Mouse (Mus musculus) ES-E14 (cell line): ENCODE measurements around the gene Tmem205. TPM values are rescaled to one million over a fixed set of nuclear protein-coding genes. Genes with fewer than 3 reads are reported as not detected.

Experiments
- DNase-seq: peaks from one replicate; pipeline ENCODE4 v3.0.0-alpha.2; 2013; ENCODE audit warnings: low read depth, low spot score
- H3K27ac ChIP-seq: 2 replicates; pipeline ENCODE4 v1.5.1; 2012; ENCODE audit warnings: low read depth, mild to moderate bottlenecking, low read length, moderate library complexity, mixed read lengths; ENCODE audit not compliant: poor library complexity, insufficient read depth, severe bottlenecking
- H3K36me3 ChIP-seq: 2 replicates; pipeline ENCODE4 v1.6.1; 2012; ENCODE audit warnings: mild to moderate bottlenecking, low read length, moderate library complexity, mixed read lengths; ENCODE audit not compliant: control insufficient read depth, poor library complexity, insufficient read depth, severe bottlenecking
- H3K4me1 ChIP-seq, 2 experiments: fragments of 150-350 bp in 1 of 2; sonication (generic) in 1 of 2; 2 replicates each; pipeline ENCODE4 v1.6.1; 2012; ENCODE audit warnings: low read length in 2 of 2, mild to moderate bottlenecking in 1 of 2, mixed read lengths in 1 of 2; ENCODE audit not compliant: control insufficient read depth in 2 of 2, insufficient read depth in 2 of 2, poor library complexity in 1 of 2
- H3K4me3 ChIP-seq, 2 experiments: fragments of 150-350 bp in 1 of 2; sonication (generic) in 1 of 2; 2 replicates each; pipeline ENCODE4 v1.5.1; 2012; ENCODE audit warnings: low read length in 2 of 2, low read depth in 1 of 2, mild to moderate bottlenecking in 1 of 2, mixed read lengths in 1 of 2; ENCODE audit not compliant: insufficient read depth in 1 of 2, poor library complexity in 1 of 2, severe bottlenecking in 1 of 2
- H3K9ac ChIP-seq: 2 replicates; pipeline ENCODE4 v1.6.1; 2012; ENCODE audit warnings: low read depth, mild to moderate bottlenecking, low read length, mixed read lengths; ENCODE audit not compliant: poor library complexity, insufficient read depth, severe bottlenecking
- H3K9me3 ChIP-seq: fragments of 150-350 bp; sonication (generic); 2 replicates; pipeline ENCODE4 v1.6.1; 2012; ENCODE audit warnings: low read depth, mild to moderate bottlenecking, low read length; ENCODE audit not compliant: control insufficient read depth, insufficient read depth
- CHD2 ChIP-seq: IDR thresholded peaks from 2 replicates; pipeline ENCODE4 v1.6.1; 2014; ENCODE audit warnings: mild to moderate bottlenecking, low read depth, low read length, inconsistent platforms
- HCFC1 ChIP-seq: IDR thresholded peaks from 2 replicates; pipeline ENCODE4 v1.6.1; 2012; ENCODE audit warnings: low read length, inconsistent platforms, borderline replicate concordance; ENCODE audit not compliant: insufficient read depth
- MAFK ChIP-seq: IDR thresholded peaks from 2 replicates; pipeline ENCODE4 v1.6.1; 2014; ENCODE audit warnings: mild to moderate bottlenecking, low read depth, low read length, inconsistent platforms; ENCODE audit not compliant: insufficient read depth
- ZC3H11A ChIP-seq: IDR thresholded peaks from 2 replicates; pipeline ENCODE4 v1.6.1; 2012; ENCODE audit warnings: low read depth, mild to moderate bottlenecking, inconsistent platforms, low read length, borderline replicate concordance
- ZNF384 ChIP-seq: IDR thresholded peaks from 2 replicates; pipeline ENCODE4 v1.6.1; 2012; ENCODE audit warnings: low read depth, low read length, inconsistent platforms
- in situ Hi-C, 2 experiments: fragments of 600-800 bp; cut with MboI; formaldehyde crosslinking; loops; one replicate each; pipeline ENCODE4 v1.15.1; 2025; ENCODE audit warnings: low sequenced_read_pairs in 2 of 2, inconsistent platforms in 1 of 2; ENCODE audit not compliant: unreplicated experiment in 2 of 2
- total RNA-seq: library from RNA; depleted of rRNA; stranded (reverse); fragments of 300-350 nt; gene quantifications from 2 replicates; pipeline ENCODE4 v1.2.3, GENCODE M21; 2012; rRNA removed

Gene Tmem205
- total RNA-seq, 1 experiment, result 38.1 TPM

GRCm38 (mm10) chr9:21889229-21889628, 38.1 kb downstream of the Tmem205 start:
- H3K27ac ChIP-seq, result no peak overlapping the region
- DNase-seq, result no peak
- in situ Hi-C loops, result no loop called here
- no peaks in the 10 kb centered on the region for H3K36me3 ChIP-seq
- TF ChIP-seq MAFK (no peak), ZC3H11A (no peak), HCFC1 (no peak), ZNF384 (no peak), CHD2 (no peak)
- no peak overlapping the region for H3K4me3 ChIP-seq
- no peaks in the 10 kb centered on the region for H3K4me1 ChIP-seq
- 0 out of 2 replicates have a peak, but pooled peaks cover 2% of the 10 kb centered on the region for H3K9me3 ChIP-seq
- no peak overlapping the region for H3K9ac ChIP-seq

- no peak for TF ChIP-seq ZNF384
- no peak for TF ChIP-seq CHD2
- no peak for TF ChIP-seq HCFC1
- no peak for TF ChIP-seq MAFK
- TF ChIP-seq ZC3H11A, result no peak
- H3K9me3 ChIP-seq, result peaks cover 13% of the 10 kb centered on the region
- no peak overlapping the region for H3K4me3 ChIP-seq
- no peaks in the 10 kb centered on the region for H3K36me3 ChIP-seq
- no peak overlapping the region for H3K27ac ChIP-seq
- H3K4me1 ChIP-seq, result no peaks in the 10 kb centered on the region; a peak in 1 of 4 replicates
- in situ Hi-C loops, result no loop called here
- H3K9ac ChIP-seq, result no peak overlapping the region
- no peak for DNase-seq
Measured at GRCm38 (mm10) chr9:21876601-21877000, 50.8 kb downstream of the Tmem205 start.

GRCm38 (mm10) chr9:21872204-21872603, 55.2 kb downstream of the Tmem205 start:
- in situ Hi-C loops, result no loop called here
- H3K9ac ChIP-seq, result no peak overlapping the region

More at GRCm38 (mm10) chr9:21872204-21872603, 55.2 kb downstream of the Tmem205 start:
- Histone ChIP-seq H3K9me3 (no peaks in the 10 kb centered on the region), H3K4me1 (peaks cover 0 to 3% of the 10 kb centered on the region in 2 experiments; a peak in 1 of 4 replicates), H3K4me3 (no peak overlapping the region), H3K27ac (no peak overlapping the region), H3K36me3 (no peaks in the 10 kb centered on the region)
- TF ChIP-seq ZC3H11A (no peak), CHD2 (no peak), ZNF384 (no peak), HCFC1 (no peak), MAFK (no peak)
- DNase-seq, result no peak

Other genes with a start within 250 kb of the Tmem205 start
- gene Ldlr, start 204.1 kb downstream of the Tmem205 start, total RNA-seq, result 95.7 and 184 TPM in 2 replicates
- gene Spc24, start 167.3 kb downstream of the Tmem205 start, total RNA-seq, result 127 and 169 TPM in 2 replicates
- 32.6 and 51.6 TPM in 2 replicates for gene Kank2, start 128.8 kb downstream of the Tmem205 start, total RNA-seq
- 0.48 TPM in 1 of 2 replicates, not detected in the other for gene Angptl8, start 92.0 kb downstream of the Tmem205 start, total RNA-seq
- 45.4 and 144 TPM in 2 replicates for gene Dock6, start 74.9 kb downstream of the Tmem205 start, total RNA-seq
- 4.4 and 9.5 TPM in 2 replicates for gene Rab3d, start 9.4 kb downstream of the Tmem205 start, total RNA-seq
- 1.8 and 1.9 TPM in 2 replicates for gene Ccdc159, start 85 bp downstream of the Tmem205 start, total RNA-seq
- 2.0 and 2.6 TPM in 2 replicates for gene Plppr2, start 9.5 kb upstream of the Tmem205 start, total RNA-seq
- gene Swsap1, start 28.2 kb upstream of the Tmem205 start, total RNA-seq, result 9.5 and 10.8 TPM in 2 replicates
- gene Epor, start 36.0 kb upstream of the Tmem205 start, total RNA-seq, result 1.7 and 3.9 TPM in 2 replicates
- 0.27 and 0.37 TPM in 2 replicates for gene Rgl3, start 61.9 kb upstream of the Tmem205 start, total RNA-seq
- gene Ccdc151, start 75.1 kb upstream of the Tmem205 start, total RNA-seq, result 1.4 and 2.5 TPM in 2 replicates
- 234 and 379 TPM in 2 replicates for gene Prkcsh, start 75.2 kb upstream of the Tmem205 start, total RNA-seq
- 2.6 and 5.0 TPM in 2 replicates for gene Elavl3, start 124.5 kb upstream of the Tmem205 start, total RNA-seq
- gene Gm49318, start 143.7 kb upstream of the Tmem205 start, total RNA-seq, result not detected in 2 replicates
- 10.9 and 14.3 TPM in 2 replicates for gene Zfp653, start 143.8 kb upstream of the Tmem205 start, total RNA-seq
- 37.5 and 38.2 TPM in 2 replicates for gene Ecsit, start 157.9 kb upstream of the Tmem205 start, total RNA-seq
- 14.0 and 25.6 TPM in 2 replicates for gene Cnn1, start 171.7 kb upstream of the Tmem205 start, total RNA-seq
- gene Elof1, start 189.6 kb upstream of the Tmem205 start, total RNA-seq, result 72.0 and 85.3 TPM in 2 replicates
- gene Acp5, start 208.2 kb upstream of the Tmem205 start, total RNA-seq, result 14.6 and 17.3 TPM in 2 replicates
- gene Pigyl, start 229.3 kb upstream of the Tmem205 start, total RNA-seq, result 27.3 and 34.7 TPM in 2 replicates